Comparison of ENCODE assay signal across 8 mouse cellular contexts in genomic region chr5:36024003-36024685, GRCm38 (mm10).
"Had no signal": no experiment of that assay in that cellular context is flagged by ENCODE, and none has a peak within 500 bp of the region (broad histone marks: within the 10 kb centered on the region; RNA-seq: fewer than 3 reads in every experiment).

No protein-coding gene starts in this region.

- ATAC-seq: lung, postnatal 0 days had no signal

- DNase-seq: kidney, adult 8-10 months; kidney, postnatal 25 days; lung, adult 2 months; lung, postnatal 36 days; right cerebral cortex, adult 18-20 months; right cerebral cortex, postnatal 25 days; thymus, postnatal 4 days had no signal
